Mouse (Mus musculus) spleen, postnatal 14 days (tissue): ENCODE data around the gene Fbxl12.
A peak's percentile ranks its signal among the peaks of the same experiment; 100 is the strongest.
"Not testable (repeated sequence)": the region's sequence is repeated elsewhere in the genome, so short reads cannot be mapped to it uniquely, and the experiment has no call there.

Experiments used
- DNase-seq, 2 experiments: peaks; one replicate each; pipeline ENCODE4 v3.0.0; 2021 to 2022; ENCODE audit warnings: low spot score in 2 of 2

Gene Fbxl12

GRCm38 (mm10) chr9:20644360-20645081 is at the start of gene Fbxl12:
TSS of gene Fbxl12 (minus strand) at chr9:20644767.
- peak; percentile 52 to 67 for DNase-seq

- DNase-seq = no peak
These were observed 48.3 kb upstream of the Fbxl12 start for GRCm38 (mm10) chr9:20692863-20693262.

GRCm38 (mm10) chr9:20690449-20690848 is 45.9 kb upstream of the Fbxl12 start:
- not testable (repeated sequence) for DNase-seq

- no peak for DNase-seq
These were observed 45.3 kb upstream of the Fbxl12 start for GRCm38 (mm10) chr9:20689913-20690312.

- DNase-seq = no peak
These were observed 44.8 kb upstream of the Fbxl12 start for GRCm38 (mm10) chr9:20689403-20689802.

GRCm38 (mm10) chr9:20685081-20685861 is 40.7 kb upstream of the Fbxl12 start:
- no peak for DNase-seq

GRCm38 (mm10) chr9:20682389-20682722 is 37.8 kb upstream of the Fbxl12 start:
- no peak for DNase-seq

GRCm38 (mm10) chr9:20681546-20682388 is 37.2 kb upstream of the Fbxl12 start:
- no peak for DNase-seq

GRCm38 (mm10) chr9:20680378-20680958 is 35.9 kb upstream of the Fbxl12 start:
- no peak for DNase-seq

- DNase-seq = no peak
These were observed 33.3 kb upstream of the Fbxl12 start for GRCm38 (mm10) chr9:20677892-20678291.

GRCm38 (mm10) chr9:20672047-20672446 is 27.5 kb upstream of the Fbxl12 start:
- DNase-seq = no peak

GRCm38 (mm10) chr9:20668065-20668464 is 23.5 kb upstream of the Fbxl12 start:
- DNase-seq = no peak

GRCm38 (mm10) chr9:20666510-20667034 is 22.0 kb upstream of the Fbxl12 start:
- no peak for DNase-seq

- no peak for DNase-seq
These were observed 21.4 kb upstream of the Fbxl12 start for GRCm38 (mm10) chr9:20665925-20666324.

GRCm38 (mm10) chr9:20664982-20665637 is 20.5 kb upstream of the Fbxl12 start:
- DNase-seq = no peak

GRCm38 (mm10) chr9:20664366-20664765 is 19.8 kb upstream of the Fbxl12 start:
- no peak for DNase-seq

- no peak for DNase-seq
These were observed 19.4 kb upstream of the Fbxl12 start for GRCm38 (mm10) chr9:20663956-20664355.

- no peak for DNase-seq
These were observed 18.3 kb upstream of the Fbxl12 start for GRCm38 (mm10) chr9:20662874-20663273.

GRCm38 (mm10) chr9:20662325-20662724 is 17.8 kb upstream of the Fbxl12 start:
- peak; percentile 21 to 61 for DNase-seq

- DNase-seq = no peak
These were observed 13.0 kb upstream of the Fbxl12 start for GRCm38 (mm10) chr9:20657546-20657945.

- DNase-seq = no peak
These were observed 9.3 kb upstream of the Fbxl12 start for GRCm38 (mm10) chr9:20653859-20654258.
